Mouse (Mus musculus) 416B (cell line): Measurements from ENCODE around the gene Nr1h4.

Source experiments
- DNase-seq: peaks from one replicate; pipeline ENCODE4 v3.0.0; 2011; ENCODE audit warnings: low read depth

Nr1h4 gene

GRCm38 (mm10) chr10:89521790-89522431 lies 11.5 kb downstream of the Nr1h4 start:
- peak; percentile 91 for DNase-seq

- no peak for DNase-seq
Measured at GRCm38 (mm10) chr10:89520381-89520780, 13.0 kb downstream of the Nr1h4 start.

- DNase-seq = no peak
Measured at GRCm38 (mm10) chr10:89519226-89519625, 14.2 kb downstream of the Nr1h4 start.

- no peak for DNase-seq
Measured at GRCm38 (mm10) chr10:89518365-89518764, 15.0 kb downstream of the Nr1h4 start.

GRCm38 (mm10) chr10:89515813-89516212 lies 17.6 kb downstream of the Nr1h4 start:
- peak; percentile 12 for DNase-seq

GRCm38 (mm10) chr10:89512562-89512961 lies 20.8 kb downstream of the Nr1h4 start:
- no peak for DNase-seq

GRCm38 (mm10) chr10:89510547-89510946 lies 22.8 kb downstream of the Nr1h4 start:
- no peak for DNase-seq

- DNase-seq = no peak
Measured at GRCm38 (mm10) chr10:89508567-89508966, 24.8 kb downstream of the Nr1h4 start.

- no peak for DNase-seq
Measured at GRCm38 (mm10) chr10:89506479-89506878, 26.9 kb downstream of the Nr1h4 start.

- no peak for DNase-seq
Measured at GRCm38 (mm10) chr10:89505592-89505955, 27.8 kb downstream of the Nr1h4 start.

GRCm38 (mm10) chr10:89504952-89505591 lies 28.3 kb downstream of the Nr1h4 start:
- DNase-seq = no peak

- no peak for DNase-seq
Measured at GRCm38 (mm10) chr10:89502986-89503560, 30.3 kb downstream of the Nr1h4 start.

- DNase-seq = no peak
Measured at GRCm38 (mm10) chr10:89501902-89502301, 31.5 kb downstream of the Nr1h4 start.

- no peak for DNase-seq
Measured at GRCm38 (mm10) chr10:89495537-89495936, 37.8 kb downstream of the Nr1h4 start.

GRCm38 (mm10) chr10:89491321-89491720 lies 42.1 kb downstream of the Nr1h4 start:
- DNase-seq = no peak

GRCm38 (mm10) chr10:89490250-89490649 lies 43.1 kb downstream of the Nr1h4 start:
- DNase-seq = peak; percentile 7

- DNase-seq = peak; percentile 45
Measured at GRCm38 (mm10) chr10:89489459-89489858, 43.9 kb downstream of the Nr1h4 start.

- peak; percentile 68 for DNase-seq
Measured at GRCm38 (mm10) chr10:89486995-89487742, 46.2 kb downstream of the Nr1h4 start.

GRCm38 (mm10) chr10:89484907-89485306 lies 48.5 kb downstream of the Nr1h4 start:
- peak; percentile 69 for DNase-seq

GRCm38 (mm10) chr10:89483812-89484602 lies 49.4 kb downstream of the Nr1h4 start:
- no peak for DNase-seq

GRCm38 (mm10) chr10:89483113-89483512 lies 50.3 kb downstream of the Nr1h4 start:
- no peak for DNase-seq

- no peak for DNase-seq
Measured at GRCm38 (mm10) chr10:89482142-89482681, 51.2 kb downstream of the Nr1h4 start.
